Mouse (Mus musculus) lung, postnatal 0 days (tissue): ENCODE measurements around the gene Nupr1.

Experiments
- CTCF ChIP-seq: IDR thresholded peaks from 2 replicates; pipeline ENCODE4 v1.5.1; 2016; ENCODE audit warnings: antibody characterized with exemption, mild to moderate bottlenecking
- EP300 ChIP-seq: IDR thresholded peaks from 2 replicates; pipeline ENCODE4 v1.6.1; 2016; ENCODE audit warnings: antibody characterized with exemption, mild to moderate bottlenecking, control low read depth

DNA sequence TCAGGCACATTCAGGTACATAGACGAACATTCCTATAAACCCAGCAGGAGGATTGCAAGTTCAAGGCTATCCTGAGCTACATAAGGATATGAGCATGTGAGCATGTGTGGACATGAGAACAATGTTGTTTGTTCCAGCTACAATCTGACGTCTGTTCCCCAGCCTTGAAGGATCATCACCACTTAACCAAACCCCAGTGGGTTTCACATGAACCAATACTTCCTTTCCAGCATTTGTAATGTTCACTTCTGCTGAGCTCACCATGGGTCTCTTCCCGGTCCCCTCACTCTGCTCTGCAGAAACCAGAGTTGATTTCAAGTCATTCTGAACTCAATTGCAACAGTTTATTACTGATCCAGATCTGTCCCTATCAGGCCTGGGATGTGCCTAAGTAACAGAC lies 28.0 kb downstream of the Nupr1 start:
- TF ChIP-seq EP300 (no peak), CTCF (no peak)
